Mouse (Mus musculus): Measurements from ENCODE around the gene Pla2g2d. TPM values are rescaled to one million over a fixed set of nuclear protein-coding genes. Genes with fewer than 3 reads are reported as not detected.
"Not testable (repeated sequence)": the region's sequence is repeated elsewhere in the genome, so short reads cannot be mapped to it uniquely, and the experiment has no call there.

The Pla2g2d gene
- polyA plus RNA-seq, 1 experiment from 2014 or later: 0.21 TPM

DNA sequence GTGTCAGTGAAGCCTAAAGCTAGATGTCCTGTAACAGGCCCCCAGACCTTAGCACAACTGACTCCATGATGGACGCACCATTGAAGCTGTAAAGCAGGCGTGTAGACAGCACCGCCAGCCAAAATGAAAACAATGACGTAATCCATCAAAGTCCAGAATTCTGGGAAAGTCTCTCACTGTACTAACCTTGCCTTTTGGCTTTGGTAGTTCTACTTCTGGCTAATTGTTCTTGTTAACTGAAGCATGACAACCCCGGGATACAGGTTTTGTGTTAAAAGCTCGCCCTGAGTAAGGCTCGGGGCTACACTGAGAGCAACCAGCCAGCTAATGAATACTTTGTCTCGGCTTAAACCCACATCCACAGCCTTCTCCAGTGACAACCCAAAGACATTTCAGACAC is 29.7 kb downstream of the Pla2g2d start:
- no peak overlapping the region for H3K9ac ChIP-seq

DNA sequence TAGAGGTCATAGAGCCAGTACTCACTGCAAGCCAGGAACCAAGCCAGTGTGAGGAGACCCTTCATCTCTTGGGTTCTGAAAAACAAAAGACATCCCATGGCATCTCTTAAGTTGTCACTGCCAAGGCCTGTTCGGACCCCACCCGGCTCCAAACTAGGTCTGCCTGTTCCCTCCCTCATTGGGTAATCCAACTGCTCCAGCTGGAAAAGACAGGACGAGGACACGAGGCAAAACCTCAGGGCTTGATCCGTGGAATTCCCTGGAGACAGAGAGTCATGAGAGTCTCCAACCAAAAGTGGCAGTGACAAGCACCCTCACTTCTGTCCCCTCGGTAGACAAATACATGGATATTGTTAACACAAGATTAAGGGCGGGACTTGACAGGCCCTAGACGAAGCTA is 30.6 kb downstream of the Pla2g2d start:
- Histone ChIP-seq H3K4me2 (no peak overlapping the region), H3K9me3 (replicated peaks) (no peaks in the 10 kb centered on the region), H3K36me3 (no peaks in the 10 kb centered on the region), H3K4me1 (peaks cover 18% of the 10 kb centered on the region), H3K27me3 (peaks cover 10% of the 10 kb centered on the region), H3K27ac (no peak overlapping the region), H3K4me3 (replicated peaks) (no peak overlapping the region), H3K9ac (no peak overlapping the region)
- no peak for ATAC-seq (replicated peaks; ENCODE audit: low FRiP score)
- WGBS: 88% methylated on average over 8 of the region's 8 CpGs

More for the DNA sequence above, 29.7 kb downstream of the Pla2g2d start:
- H3K4me1 ChIP-seq: peaks cover 27% of the 10 kb centered on the region
- H3K4me3 ChIP-seq (replicated peaks): no peak overlapping the region
- H3K27me3 ChIP-seq: peaks cover 11% of the 10 kb centered on the region
- H3K27ac ChIP-seq: no peak overlapping the region
- H3K36me3 ChIP-seq: no peaks in the 10 kb centered on the region
- H3K4me2 ChIP-seq: no peak overlapping the region
- H3K9me3 ChIP-seq (replicated peaks): no peaks in the 10 kb centered on the region
- ATAC-seq (replicated peaks; ENCODE audit: low FRiP score): no peak
- 33% methylated on average over 8 of the region's 8 CpGs for WGBS

DNA sequence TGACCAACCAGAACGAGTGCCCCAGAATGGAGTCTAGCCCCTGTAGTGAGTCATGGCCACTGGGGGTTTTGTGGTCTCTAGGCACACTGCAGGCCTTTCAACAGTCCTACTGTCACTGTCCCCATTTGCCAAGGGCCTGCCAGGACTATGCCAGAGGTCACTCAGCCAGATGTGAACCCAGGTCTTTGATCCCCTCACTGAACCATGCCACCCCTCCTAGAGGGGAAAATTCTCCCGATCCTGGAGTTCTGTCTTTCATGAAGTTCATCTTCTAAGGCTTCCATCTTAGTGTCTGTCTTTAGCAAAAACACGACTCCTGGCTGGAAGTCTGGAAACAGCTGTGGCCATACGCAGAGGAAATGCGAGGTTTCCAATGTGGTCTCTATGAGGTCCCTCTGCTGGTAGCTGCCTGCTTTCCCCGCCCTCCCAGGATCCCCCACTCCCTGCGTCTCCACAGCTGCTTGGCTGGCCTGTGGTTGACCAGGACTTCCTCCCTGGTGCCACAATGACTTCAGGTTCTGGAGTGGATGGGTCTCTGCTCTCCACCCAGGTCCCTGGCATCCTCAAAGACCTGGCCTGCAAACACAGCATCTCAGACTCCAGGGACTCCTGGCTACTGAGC is 31.5 kb downstream of the Pla2g2d start:
- no peak overlapping the region for H3K4me3 ChIP-seq (replicated peaks)
- ATAC-seq (replicated peaks; ENCODE audit: low FRiP score): no peak
- H3K36me3 ChIP-seq: no peaks in the 10 kb centered on the region
- H3K4me2 ChIP-seq: no peak overlapping the region
- peaks cover under 1% of the 10 kb centered on the region; the same call in 1 of the 2 replicates for H3K27me3 ChIP-seq
- no peak overlapping the region for H3K27ac ChIP-seq
- no peaks in the 10 kb centered on the region for H3K9me3 ChIP-seq (replicated peaks)
- H3K9ac ChIP-seq: no peak overlapping the region
- H3K4me1 ChIP-seq: peaks cover 18% of the 10 kb centered on the region
- WGBS: 56% methylated on average over 7 of the region's 7 CpGs

DNA sequence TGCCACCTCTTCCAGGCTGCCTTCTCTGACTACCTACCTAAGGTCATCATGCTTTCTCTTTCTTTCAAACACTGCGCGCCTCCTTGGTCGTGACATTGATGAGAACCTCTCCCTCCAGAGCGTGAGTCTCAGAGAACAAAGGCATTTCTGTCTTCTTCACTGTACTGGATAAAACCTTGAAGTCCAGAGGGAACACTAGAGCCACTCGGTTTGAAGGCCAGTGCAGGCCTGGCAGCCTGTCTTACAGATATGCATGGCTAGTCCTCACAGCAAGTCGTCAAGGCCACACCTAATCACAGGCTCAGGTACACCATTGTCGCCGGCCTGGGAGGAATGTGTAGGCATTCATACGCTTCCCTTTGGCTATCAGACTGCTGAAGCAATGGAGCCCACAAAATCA is 40.6 kb downstream of the Pla2g2d start:
- 72% methylated on average over 9 of the region's 9 CpGs for WGBS

DNA sequence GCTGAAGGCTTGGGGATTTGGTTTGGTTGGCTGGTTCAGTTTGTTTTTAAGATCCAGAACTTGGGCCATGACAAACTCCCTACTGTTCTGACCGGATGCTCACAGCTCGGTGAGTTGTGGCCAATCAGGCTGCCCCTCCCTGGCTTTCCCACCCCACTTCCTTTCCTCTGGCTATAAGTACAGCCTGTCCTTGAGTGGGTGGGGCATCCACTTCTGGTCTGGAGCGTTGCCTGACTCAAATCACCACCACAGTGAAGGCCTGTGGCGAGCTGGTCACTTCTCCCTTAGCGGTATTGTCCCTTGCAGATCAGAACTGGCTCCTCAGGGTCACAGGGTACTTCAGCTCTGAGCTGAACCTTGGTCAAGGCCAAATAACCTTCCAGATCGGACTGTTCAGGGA is 42.2 kb downstream of the Pla2g2d start:
- H3K9ac ChIP-seq: no peak overlapping the region
- no peak overlapping the region for H3K27ac ChIP-seq
- no peaks in the 10 kb centered on the region for H3K9me3 ChIP-seq (replicated peaks)
- no peaks in the 10 kb centered on the region for H3K36me3 ChIP-seq
- 0 out of 2 replicates have a peak, but pooled peaks cover 7% of the 10 kb centered on the region for H3K27me3 ChIP-seq
- 0 out of 2 replicates have a peak, but pooled peaks have one; percentile 22 for ATAC-seq (replicated peaks; ENCODE audit: low FRiP score)
- H3K4me3 ChIP-seq (replicated peaks): no peak overlapping the region
- no peak overlapping the region for H3K4me2 ChIP-seq
- 67% methylated on average over 6 of the region's 6 CpGs for WGBS
- H3K4me1 ChIP-seq: peaks cover 10% of the 10 kb centered on the region; the same call in 1 of the 2 replicates

More for the DNA sequence above, 40.6 kb downstream of the Pla2g2d start:
- Histone ChIP-seq H3K9ac (no peak overlapping the region), H3K4me2 (no peak overlapping the region), H3K27me3 (peaks cover 7% of the 10 kb centered on the region; the same call in 1 of the 2 replicates), H3K9me3 (replicated peaks) (no peaks in the 10 kb centered on the region), H3K27ac (no peak overlapping the region), H3K4me1 (peaks cover 10% of the 10 kb centered on the region; the same call in 1 of the 2 replicates), H3K4me3 (replicated peaks) (no peak overlapping the region), H3K36me3 (no peaks in the 10 kb centered on the region)
- no peak for ATAC-seq (replicated peaks; ENCODE audit: low FRiP score)

DNA sequence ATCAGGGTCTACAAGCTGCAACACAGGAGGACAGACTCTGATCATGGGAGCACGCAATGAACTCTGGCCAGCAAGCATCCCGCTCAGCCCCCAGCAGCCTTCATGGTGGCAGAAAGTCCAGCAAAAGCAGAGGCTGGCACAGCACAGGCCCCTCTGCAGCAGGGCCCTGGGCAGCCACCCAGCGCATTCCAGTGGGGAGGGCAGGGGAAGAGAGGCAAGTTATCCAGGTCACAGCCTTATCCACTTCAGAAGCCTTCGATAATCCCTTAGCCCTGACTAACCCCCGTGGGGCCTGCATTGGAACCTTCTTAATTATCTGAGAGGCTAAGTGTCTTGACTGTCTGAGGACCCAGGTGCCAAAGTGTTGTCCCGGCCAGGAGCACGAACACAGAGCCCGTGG is 43.6 kb downstream of the Pla2g2d start:
- H3K9ac ChIP-seq: no peak overlapping the region

DNA sequence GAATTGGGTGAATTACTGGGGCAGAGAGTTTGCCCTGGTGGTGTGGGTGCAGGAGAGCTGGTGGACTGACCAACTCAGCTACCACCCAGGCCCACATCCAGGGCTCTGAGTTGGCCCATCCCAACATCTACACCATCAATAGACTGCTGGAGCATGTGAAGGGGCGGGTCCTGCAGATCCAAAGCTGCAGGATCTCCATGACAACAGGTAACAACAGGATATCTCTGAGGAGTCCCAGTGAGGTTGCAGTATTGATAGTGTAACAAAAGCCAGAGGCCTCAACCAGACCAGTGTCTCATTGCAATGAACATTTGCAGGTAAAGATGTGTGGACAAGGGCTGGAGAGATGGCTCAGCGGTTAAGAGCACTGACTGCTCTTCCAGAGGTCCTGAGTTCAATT is 45.5 kb downstream of the Pla2g2d start:
- 0 out of 2 replicates have a peak, but pooled peaks cover 2% of the 10 kb centered on the region for H3K9me3 ChIP-seq (replicated peaks)
- peaks cover 18% of the 10 kb centered on the region for H3K4me1 ChIP-seq
- H3K4me2 ChIP-seq: no peak overlapping the region
- H3K36me3 ChIP-seq: no peaks in the 10 kb centered on the region
- H3K4me3 ChIP-seq (replicated peaks): no peak overlapping the region
- no peaks in the 10 kb centered on the region for H3K27me3 ChIP-seq
- ATAC-seq (replicated peaks; ENCODE audit: low FRiP score): no peak
- H3K9ac ChIP-seq: no peak overlapping the region
- 90% methylated on average over 2 of the region's 2 CpGs for WGBS
- H3K27ac ChIP-seq: no peak overlapping the region

More for the DNA sequence above, 43.6 kb downstream of the Pla2g2d start:
- H3K9me3 ChIP-seq (replicated peaks): 0 out of 2 replicates have a peak, but pooled peaks cover 2% of the 10 kb centered on the region
- 44% methylated on average over 8 of the region's 8 CpGs for WGBS
- no peak; the same call in 1 of the 2 replicates for ATAC-seq (replicated peaks; ENCODE audit: low FRiP score)
- H3K4me3 ChIP-seq (replicated peaks): no peak overlapping the region
- no peak overlapping the region for H3K27ac ChIP-seq
- H3K4me1 ChIP-seq: peaks cover 10% of the 10 kb centered on the region; the same call in 1 of the 2 replicates
- no peaks in the 10 kb centered on the region for H3K27me3 ChIP-seq
- H3K4me2 ChIP-seq: no peak overlapping the region
- H3K36me3 ChIP-seq: no peaks in the 10 kb centered on the region

DNA sequence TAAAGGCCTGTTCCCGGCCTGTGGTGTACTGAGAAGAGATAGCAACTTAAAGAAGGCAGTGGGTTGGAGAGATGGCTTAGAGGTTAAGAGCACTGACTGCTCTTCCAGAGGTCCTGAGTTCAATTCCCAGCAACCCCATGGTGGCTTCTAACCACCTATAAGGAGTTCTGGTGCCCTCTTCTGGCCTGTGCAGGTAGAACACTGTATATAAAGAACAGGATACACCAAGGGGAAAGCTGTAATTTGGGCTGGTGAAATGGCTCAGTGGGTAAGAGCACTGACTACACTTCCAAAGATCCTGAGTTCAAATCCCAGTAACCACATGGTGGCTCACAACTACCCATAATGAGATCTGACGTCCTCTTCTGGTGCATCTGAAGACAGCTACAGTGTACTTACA is 48.6 kb downstream of the Pla2g2d start:
- ATAC-seq (replicated peaks; ENCODE audit: low FRiP score); H3K36me3 ChIP-seq; H3K4me3 ChIP-seq (replicated peaks); H3K9ac ChIP-seq; H3K27ac ChIP-seq; H3K27me3 ChIP-seq; H3K9me3 ChIP-seq (replicated peaks); H3K4me2 ChIP-seq: not testable (repeated sequence)
- peaks cover 20% of the 10 kb centered on the region for H3K4me1 ChIP-seq
- 79% methylated on average over 2 of the region's 2 CpGs for WGBS

DNA sequence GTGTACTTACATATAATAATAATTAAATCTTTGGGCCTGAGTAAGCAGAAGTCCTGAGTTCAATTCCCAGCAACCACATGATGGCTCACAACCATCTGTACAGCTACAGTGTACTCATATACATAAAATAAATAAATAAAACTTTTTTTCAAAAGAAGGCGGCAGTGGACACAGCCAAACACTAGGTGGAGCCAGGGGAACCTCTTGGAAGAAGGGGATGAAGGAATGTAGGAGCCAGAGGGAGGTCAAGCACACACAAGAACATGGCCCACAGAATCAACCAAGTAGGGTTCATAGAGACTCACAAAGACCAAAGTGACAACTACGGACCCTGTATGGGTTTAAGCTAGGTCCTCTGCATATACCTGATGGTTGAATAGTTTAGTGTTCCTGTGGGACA is 49.1 kb downstream of the Pla2g2d start:
- Histone ChIP-seq H3K36me3 (no peaks in the 10 kb centered on the region), H3K4me2 (no peak overlapping the region), H3K27ac (no peak overlapping the region), H3K4me3 (replicated peaks) (no peak overlapping the region), H3K9me3 (replicated peaks) (0 out of 2 replicates have a peak, but pooled peaks cover 2% of the 10 kb centered on the region), H3K4me1 (peaks cover 16% of the 10 kb centered on the region), H3K27me3 (0 out of 2 replicates have a peak, but pooled peaks cover 5% of the 10 kb centered on the region), H3K9ac (no peak overlapping the region)
- no peak for ATAC-seq (replicated peaks; ENCODE audit: low FRiP score)
- 92% methylated on average over 2 of the region's 2 CpGs for WGBS

DNA sequence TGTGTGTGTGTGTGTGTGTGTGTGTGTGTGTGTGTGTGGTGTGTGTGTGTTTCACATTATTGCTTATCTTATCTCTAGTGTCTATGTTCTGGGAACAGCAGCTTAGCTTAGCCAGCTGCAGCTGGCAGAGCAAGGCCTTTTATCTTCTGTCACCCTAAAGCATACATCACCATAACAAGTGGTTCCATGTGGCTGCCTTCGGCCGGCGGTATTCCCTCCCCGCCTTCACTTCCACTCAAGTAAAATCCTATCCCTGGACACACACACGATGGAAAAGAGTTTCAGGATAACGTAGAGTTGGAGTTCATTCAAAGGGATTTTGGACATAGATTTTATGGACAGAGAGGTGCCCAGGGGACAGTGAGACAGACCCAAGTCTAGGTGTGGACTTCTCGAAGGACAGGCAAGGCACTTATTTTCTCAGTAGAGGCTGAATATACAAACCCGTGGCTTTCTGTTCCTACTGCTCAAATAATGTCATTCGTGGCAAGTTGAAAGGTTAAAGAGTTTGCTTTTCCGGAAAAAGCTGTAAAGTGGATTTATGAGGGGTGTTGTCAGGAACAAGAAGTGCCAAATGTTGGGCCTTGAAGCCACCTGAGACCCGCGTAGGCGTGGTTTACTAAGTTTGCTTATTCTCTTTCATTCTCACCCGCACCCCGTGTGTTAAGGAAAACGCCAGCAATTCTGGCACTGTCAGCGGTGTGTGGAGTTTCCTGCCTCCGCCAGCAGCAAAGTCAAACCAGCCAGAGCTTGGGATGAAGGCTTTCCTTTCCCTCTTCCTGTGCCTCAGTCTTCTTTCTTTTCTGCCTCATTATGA is 50.4 kb downstream of the Pla2g2d start:
- H3K9me3 ChIP-seq (replicated peaks): 0 out of 2 replicates have a peak, but pooled peaks cover 2% of the 10 kb centered on the region
- H3K4me2 ChIP-seq: peak overlapping the region; percentile 27
- 0 out of 2 replicates have a peak, but pooled peaks cover 5% of the 10 kb centered on the region for H3K27me3 ChIP-seq
- H3K36me3 ChIP-seq: no peaks in the 10 kb centered on the region
- H3K4me1 ChIP-seq: peaks cover 26% of the 10 kb centered on the region
- peak overlapping the region; percentile 58; the same call in 1 of the 2 replicates for H3K27ac ChIP-seq
- 6% methylated on average over 18 of the region's 18 CpGs for whole genome bisulfite sequencing
- no peak overlapping the region for H3K4me3 ChIP-seq (replicated peaks)
- ATAC-seq (replicated peaks; ENCODE audit: low FRiP score): no peak
- H3K9ac ChIP-seq: no peak overlapping the region

DNA sequence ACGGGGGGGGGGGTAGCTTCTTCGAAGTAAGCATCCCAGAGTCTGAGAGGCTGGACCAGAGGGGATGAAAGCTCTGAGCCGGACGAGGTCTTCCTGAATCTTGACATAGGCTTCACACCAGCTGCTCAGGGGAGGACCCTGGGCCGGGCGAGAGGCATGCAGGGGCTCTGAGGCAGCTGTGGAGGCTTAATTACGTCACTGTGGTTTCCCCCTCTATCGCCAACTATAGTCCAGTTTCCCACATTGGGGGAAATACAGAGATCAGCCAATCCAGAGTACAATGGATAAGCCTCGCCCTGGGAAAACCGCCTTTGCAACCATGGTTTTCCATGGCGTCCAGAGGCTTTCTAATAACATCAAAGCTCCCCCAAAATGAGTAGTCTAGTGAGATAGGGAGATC is 51.6 kb downstream of the Pla2g2d start:
- ATAC-seq (replicated peaks; ENCODE audit: low FRiP score): no peak
- 58% methylated on average over 11 of the region's 11 CpGs for WGBS
- H3K36me3 ChIP-seq: no peaks in the 10 kb centered on the region
- no peak overlapping the region for H3K4me2 ChIP-seq
- no peak overlapping the region for H3K27ac ChIP-seq
- no peak overlapping the region for H3K4me3 ChIP-seq (replicated peaks)
- H3K27me3 ChIP-seq: 0 out of 2 replicates have a peak, but pooled peaks cover 5% of the 10 kb centered on the region
- H3K9me3 ChIP-seq (replicated peaks): 0 out of 2 replicates have a peak, but pooled peaks cover 2% of the 10 kb centered on the region
- H3K9ac ChIP-seq: no peak overlapping the region
- peaks cover 26% of the 10 kb centered on the region for H3K4me1 ChIP-seq

Data from kidney, embryonic 15.5 days (tissue).